Mouse (Mus musculus) neural tube, embryonic 13.5 days (tissue): ENCODE data around the gene Camkv. TPM values are rescaled to one million over a fixed set of nuclear protein-coding genes. Genes with fewer than 3 reads are reported as not detected.

Experiments used
- polyA plus RNA-seq: library from polyadenylated mRNA; unstranded; fragments of >200 nt; fragmentation: Nextera tagmentation; extraction: Ambion mirVana; gene quantifications from 2 replicates; pipeline ENCODE4 v1.2.1, GENCODE M21; 2015

Gene Camkv
- polyA plus RNA-seq, 1 experiment from 2014 or later, result 11.4 TPM

Other genes starting within 250 kb of the Camkv start
- gene Sema3f, start 225.2 kb upstream of the Camkv start, polyA plus RNA-seq, result 12.2 and 13.2 TPM in 2 replicates
- gene Rbm5, start 164.7 kb upstream of the Camkv start, polyA plus RNA-seq, result 252 and 279 TPM in 2 replicates
- gene Rbm6, start 62.4 kb upstream of the Camkv start, polyA plus RNA-seq, result 103 and 114 TPM in 2 replicates
- gene Mon1a, start 47.5 kb upstream of the Camkv start, polyA plus RNA-seq, result 25.6 and 26.6 TPM in 2 replicates
- gene Mst1r, start 28.8 kb upstream of the Camkv start, polyA plus RNA-seq, result 2.9 and 3.4 TPM in 2 replicates
- not detected in 2 replicates for gene Actl11, start 7.2 kb upstream of the Camkv start, polyA plus RNA-seq
- gene Traip, start 14.5 kb downstream of the Camkv start, polyA plus RNA-seq, result 6.7 and 8.7 TPM in 2 replicates
- 7.6 and 9.3 TPM in 2 replicates for gene Uba7, start 39.8 kb downstream of the Camkv start, polyA plus RNA-seq
- gene Gm20661, start 47.4 kb downstream of the Camkv start, polyA plus RNA-seq, result 2.0 and 2.2 TPM in 2 replicates
- gene Inka1, start 50.2 kb downstream of the Camkv start, polyA plus RNA-seq, result 28.8 and 30.7 TPM in 2 replicates
- gene Cdhr4, start 56.8 kb downstream of the Camkv start, polyA plus RNA-seq, result 2.6 and 3.4 TPM in 2 replicates
- gene Gm20662, start 60.7 kb downstream of the Camkv start, polyA plus RNA-seq, result 1.4 TPM in 1 of 2 replicates, not detected in the other
- 94.1 and 94.9 TPM in 2 replicates for gene Ip6k1, start 66.8 kb downstream of the Camkv start, polyA plus RNA-seq
- 21.9 and 25.3 TPM in 2 replicates for gene Gmppb, start 113.6 kb downstream of the Camkv start, polyA plus RNA-seq
- gene Amigo3, start 117.5 kb downstream of the Camkv start, polyA plus RNA-seq, result 2.8 and 3.0 TPM in 2 replicates
- gene Mst1, start 144.8 kb downstream of the Camkv start, polyA plus RNA-seq, result 0.18 TPM in 1 of 2 replicates, not detected in the other
- 43.8 and 44.0 TPM in 2 replicates for gene Rnf123, start 147.7 kb downstream of the Camkv start, polyA plus RNA-seq
- gene Apeh, start 158.9 kb downstream of the Camkv start, polyA plus RNA-seq, result 48.6 and 64.1 TPM in 2 replicates